Mouse (Mus musculus): ENCODE measurements around the gene Baz2b.

- TF ChIP-seq CTCF (IDR thresholded peaks at IDR 0.05; ENCODE audit: low read depth) (no peak), EP300 (optimal IDR thresholded peaks at IDR 0.05) (no peak)
Measured at GRCm38 (mm10) chr2:60027166-60027565, 182.5 kb downstream of the Baz2b start.
